Mouse (Mus musculus) left cerebral cortex, adult 11 months (tissue): ENCODE data around the gene Gm10198.

ENCODE experiments used
- DNase-seq: peaks from one replicate; pipeline ENCODE4 v3.0.0; 2022; ENCODE audit warnings: low spot score

Gm10198 gene

DNA sequence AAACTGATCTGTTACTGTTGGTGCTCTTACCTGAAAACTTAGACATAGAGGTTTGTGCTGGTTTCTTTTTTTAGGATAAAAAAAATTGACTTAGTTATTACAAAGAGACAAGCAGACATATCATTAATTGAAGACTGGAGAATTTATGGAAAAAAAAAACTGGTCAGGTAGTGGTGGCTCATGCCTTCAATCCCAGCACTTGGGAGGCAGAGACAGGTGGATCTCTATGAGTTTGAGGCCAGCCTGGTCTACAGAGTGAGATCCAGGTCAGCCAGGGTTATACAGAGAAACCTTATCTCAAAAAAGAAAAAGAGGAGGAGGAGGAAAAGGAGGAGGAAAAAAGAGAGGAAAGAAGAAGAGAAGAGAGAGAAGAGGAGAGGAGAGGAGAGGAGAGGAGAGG, at the start of gene Gm10198:
Gm10198 (plus strand) TSS at position 301 of the 400 bp plus-strand sequence.
- no peak for DNase-seq

- DNase-seq: no peak
Observed at GRCm38 (mm10) chr13:111545286-111545685, 47.3 kb upstream of the Gm10198 start.

DNA sequence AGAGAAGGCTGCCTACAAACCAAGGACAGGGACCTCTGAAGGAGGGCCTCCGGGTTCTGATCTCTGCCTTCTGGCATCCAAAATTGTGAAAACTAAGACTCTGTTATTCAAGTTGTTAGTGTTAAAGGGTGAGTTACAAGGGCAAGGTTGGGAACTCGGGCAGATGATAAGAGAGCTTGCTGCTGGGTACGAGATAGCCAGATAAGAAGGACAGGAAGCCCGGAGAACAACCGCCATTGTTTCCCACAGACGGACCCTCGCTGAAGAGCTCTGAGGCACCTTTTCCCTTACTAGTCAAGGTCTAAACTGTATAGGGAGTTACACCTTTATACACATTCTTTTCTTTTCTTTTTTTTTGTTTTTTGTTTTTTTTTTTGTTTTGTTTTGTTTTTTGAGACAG, 39.8 kb upstream of the Gm10198 start:
- no peak for DNase-seq

GRCm38 (mm10) chr13:111553182-111553581, 39.4 kb upstream of the Gm10198 start:
- DNase-seq: no peak

GRCm38 (mm10) chr13:111553941-111554340, 38.6 kb upstream of the Gm10198 start:
- DNase-seq: no peak

DNA sequence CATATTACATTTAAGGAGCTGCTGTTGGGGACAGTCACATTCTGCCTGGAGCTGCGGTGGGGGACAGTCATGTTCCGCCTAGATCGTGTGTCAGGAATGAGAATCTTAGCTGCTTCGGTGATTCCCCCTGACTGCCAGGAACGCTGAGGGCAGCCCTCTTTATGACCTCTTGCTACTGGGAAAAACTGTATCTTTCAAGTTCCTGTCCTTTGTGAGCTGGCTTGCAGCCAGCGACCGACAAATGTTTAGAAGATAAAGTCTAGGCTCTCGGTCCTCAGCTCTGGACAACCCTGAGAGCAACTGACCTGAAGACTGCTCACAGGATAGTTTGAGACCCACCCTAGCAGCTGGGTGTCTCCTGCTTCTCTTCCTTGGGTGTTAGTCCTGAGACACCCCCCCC, 37.3 kb upstream of the Gm10198 start:
- DNase-seq: no peak

GRCm38 (mm10) chr13:111556375-111556774, 36.2 kb upstream of the Gm10198 start:
- DNase-seq: no peak

- DNase-seq: no peak
Observed at GRCm38 (mm10) chr13:111560152-111560551, 32.4 kb upstream of the Gm10198 start.

GRCm38 (mm10) chr13:111562595-111562994, 30.0 kb upstream of the Gm10198 start:
- DNase-seq: no peak

- no peak for DNase-seq
Observed at GRCm38 (mm10) chr13:111574196-111574595, 18.4 kb upstream of the Gm10198 start.

GRCm38 (mm10) chr13:111577177-111577576, 15.4 kb upstream of the Gm10198 start:
- DNase-seq: no peak

DNA sequence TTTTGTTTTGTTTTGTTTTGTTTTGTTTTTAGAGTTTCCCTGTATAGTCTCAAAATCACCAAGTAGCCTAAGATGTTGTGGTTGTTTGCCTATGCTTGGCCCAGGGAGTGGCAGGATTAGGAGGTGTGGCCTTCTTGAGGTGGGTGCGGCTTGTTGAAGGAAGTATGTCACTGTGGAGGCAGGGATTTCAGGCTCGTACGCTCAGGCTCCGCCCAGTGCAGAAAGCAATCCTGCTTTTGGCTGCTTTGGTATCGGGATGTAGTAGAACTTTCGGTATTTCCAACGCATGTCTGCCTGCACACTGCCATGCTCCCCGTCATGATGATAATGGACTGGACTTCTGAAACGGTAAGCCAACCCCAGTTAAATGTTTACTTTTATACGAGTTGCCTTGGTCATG, 12.5 kb upstream of the Gm10198 start:
- no peak for DNase-seq

- DNase-seq: no peak
Observed at GRCm38 (mm10) chr13:111598111-111598510, 5.5 kb downstream of the Gm10198 start.

- DNase-seq: no peak
Observed at GRCm38 (mm10) chr13:111601383-111601782, 8.8 kb downstream of the Gm10198 start.

DNA sequence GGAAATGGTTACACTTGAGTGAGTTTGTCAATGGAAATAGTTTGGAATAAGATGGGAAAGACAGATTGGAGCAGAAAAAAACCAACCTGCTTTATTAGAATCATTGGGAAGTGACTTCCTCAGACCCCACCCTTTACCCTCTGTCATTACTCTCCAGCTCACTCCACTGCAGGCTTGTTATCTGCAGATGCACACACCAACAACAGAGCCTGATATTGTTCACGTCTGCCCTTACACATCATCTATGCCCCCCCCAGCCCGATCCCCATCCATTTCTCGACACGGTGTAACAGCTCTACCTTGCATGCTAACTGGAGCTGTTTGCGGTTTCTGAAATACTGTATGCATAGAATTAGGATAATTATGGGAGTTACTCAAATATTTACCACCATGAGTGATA, 12.2 kb downstream of the Gm10198 start:
- DNase-seq: no peak

DNA sequence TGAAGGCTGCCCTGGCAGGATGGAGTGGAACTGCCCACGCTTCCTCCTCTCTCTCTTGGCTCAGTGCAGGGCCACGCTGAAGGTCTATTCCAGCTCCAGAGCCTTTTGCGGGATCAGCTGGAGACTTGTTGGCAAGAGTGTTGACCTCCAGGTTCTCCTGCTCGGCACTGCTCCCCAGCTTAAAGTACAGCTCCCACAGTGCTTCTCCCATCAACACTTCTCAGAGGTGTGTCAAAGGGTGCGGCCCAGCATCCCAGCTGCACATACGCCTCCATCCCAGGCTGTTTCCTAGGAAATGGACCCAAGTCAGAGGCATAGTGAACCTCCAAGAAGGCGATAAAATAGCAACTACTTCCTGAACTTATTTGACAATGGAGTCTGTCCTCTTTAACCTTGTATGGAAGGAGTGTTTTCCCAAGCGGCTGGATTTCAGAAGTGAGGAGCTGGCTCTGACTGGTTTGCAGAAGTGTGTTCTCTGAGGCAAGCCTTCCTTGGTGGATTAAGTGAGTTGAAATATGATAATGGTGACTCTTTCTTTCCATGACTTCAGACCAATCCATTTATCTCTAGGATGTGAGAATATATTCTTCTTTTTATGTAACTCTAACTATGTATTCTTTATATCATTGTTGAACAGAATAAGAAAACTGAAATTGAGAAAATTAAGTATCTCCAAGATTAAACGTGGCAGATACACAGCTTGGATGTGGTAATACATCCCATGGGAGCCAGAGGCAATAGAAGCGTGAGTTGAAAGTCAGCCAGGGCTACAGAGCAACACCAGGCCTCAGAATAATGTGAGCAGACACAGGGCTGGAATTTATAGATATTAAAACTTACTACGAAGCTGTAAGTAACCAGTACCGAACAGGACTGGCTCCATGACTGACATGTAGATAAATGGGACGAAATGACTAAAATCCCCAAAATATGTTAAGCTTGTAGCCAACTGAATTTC, 23.9 kb downstream of the Gm10198 start:
- DNase-seq: no peak

GRCm38 (mm10) chr13:111620433-111620832, 27.8 kb downstream of the Gm10198 start:
- no peak for DNase-seq

GRCm38 (mm10) chr13:111622425-111622824, 29.8 kb downstream of the Gm10198 start:
- DNase-seq: no peak

DNA sequence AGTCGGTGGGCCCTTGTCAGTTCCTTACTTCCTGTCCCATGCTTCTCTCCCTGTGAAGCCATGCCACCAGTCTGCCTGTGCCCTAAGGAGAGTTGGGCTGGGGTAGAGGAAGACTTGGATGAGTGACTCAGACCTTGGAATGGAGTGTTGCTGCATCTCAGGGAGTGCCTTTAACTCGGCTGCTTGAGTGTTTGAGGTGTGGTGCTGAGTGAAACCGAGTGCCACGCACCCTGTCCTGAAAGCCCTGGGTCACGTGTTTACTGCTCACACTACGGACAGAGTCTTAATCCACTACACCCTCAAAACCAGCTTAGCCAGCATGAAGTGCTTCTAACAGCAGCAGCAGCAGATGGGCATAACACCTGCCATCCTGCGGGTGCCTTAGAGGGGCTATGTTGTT, 30.5 kb downstream of the Gm10198 start:
- no peak for DNase-seq

GRCm38 (mm10) chr13:111624115-111624514, 31.5 kb downstream of the Gm10198 start:
- no peak for DNase-seq

- no peak for DNase-seq
Observed at GRCm38 (mm10) chr13:111634163-111635160, 41.9 kb downstream of the Gm10198 start.

DNA sequence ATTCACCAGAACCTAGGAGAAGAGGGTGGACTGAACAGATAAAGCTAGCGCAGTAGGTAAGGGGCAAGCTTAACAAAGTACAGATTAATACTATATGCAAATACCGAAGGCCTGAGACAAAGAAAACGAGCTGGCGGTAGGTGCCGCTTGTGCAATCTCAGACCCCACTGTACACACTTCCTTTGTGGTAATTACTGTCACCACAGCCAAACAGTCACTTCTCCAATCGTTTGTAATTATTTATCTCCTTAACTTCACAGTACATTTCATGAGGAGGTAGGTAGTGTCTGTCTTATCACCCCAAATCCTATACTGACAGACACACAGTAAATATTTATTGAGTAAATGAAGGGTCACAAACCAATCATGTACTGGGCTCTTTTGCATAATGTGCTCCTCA, 47.7 kb downstream of the Gm10198 start:
- DNase-seq: no peak
